Mouse (Mus musculus): ENCODE results near the gene Rnase4. TPM values are rescaled to one million over a fixed set of nuclear protein-coding genes. Genes with fewer than 3 reads are reported as not detected.

Rnase4 gene
- polyA plus RNA-seq, 1 experiment from 2014 or later, result 18.2 TPM

DNA sequence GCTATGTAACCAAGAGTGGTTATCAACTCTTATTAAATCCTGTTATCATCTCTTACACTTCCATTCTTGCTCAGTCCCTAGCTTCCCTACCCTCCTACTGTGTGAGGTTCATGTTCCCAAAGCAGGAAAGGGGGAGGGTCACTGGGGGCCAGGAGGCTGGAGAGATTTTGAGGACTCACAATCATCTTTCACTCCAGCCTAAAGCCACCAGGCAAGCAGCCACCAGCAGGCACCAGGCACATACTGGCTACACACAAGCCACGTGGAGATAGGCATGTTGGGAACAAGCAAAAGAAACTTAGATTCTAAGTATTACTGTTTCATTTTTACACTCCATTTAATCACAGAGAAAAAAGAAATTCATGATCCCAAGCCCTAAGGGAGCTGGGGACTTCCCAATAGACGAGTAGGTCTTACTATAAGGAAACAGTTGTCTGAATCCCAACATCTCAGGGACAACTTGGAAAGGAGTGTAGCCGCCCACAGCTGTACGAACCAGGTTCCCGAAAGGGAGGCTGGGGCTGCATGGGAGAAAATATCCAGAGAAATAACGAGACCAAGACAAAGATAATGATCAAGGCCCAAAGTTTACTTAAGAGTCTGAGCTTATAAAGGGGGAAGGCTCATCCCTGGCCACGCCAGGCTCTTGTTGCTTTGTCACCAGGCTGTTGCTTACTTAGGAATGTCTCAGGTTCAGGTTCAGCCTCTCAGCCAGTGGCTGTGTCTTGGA, 40.4 kb downstream of the Rnase4 start:
- no peak for DNase-seq (ENCODE audit: low spot score)
- Histone ChIP-seq H3K4me1 (replicated peaks; ENCODE audit: control insufficient read depth, insufficient read depth, low read length) (no peaks in the 10 kb centered on the region), H3K36me3 (replicated peaks; ENCODE audit: control insufficient read depth, insufficient read depth) (no peaks in the 10 kb centered on the region), H3K27ac (no peak overlapping the region), H3K4me2 (replicated peaks) (no peak overlapping the region), H3K4me3 (replicated peaks; ENCODE audit: low read length) (no peak overlapping the region), H3K9ac (no peak overlapping the region), H3K9me3 (ENCODE audit: control insufficient read depth, low read length) (0 out of 2 replicates have a peak, but pooled peaks cover 2% of the 10 kb centered on the region), H3K27me3 (ENCODE audit: control insufficient read depth, insufficient read depth, low read length) (no peaks in the 10 kb centered on the region)
- 82% methylated on average over 7 of the region's 7 CpGs for WGBS
- ATAC-seq (ENCODE audit: low FRiP score), result no peak

DNA sequence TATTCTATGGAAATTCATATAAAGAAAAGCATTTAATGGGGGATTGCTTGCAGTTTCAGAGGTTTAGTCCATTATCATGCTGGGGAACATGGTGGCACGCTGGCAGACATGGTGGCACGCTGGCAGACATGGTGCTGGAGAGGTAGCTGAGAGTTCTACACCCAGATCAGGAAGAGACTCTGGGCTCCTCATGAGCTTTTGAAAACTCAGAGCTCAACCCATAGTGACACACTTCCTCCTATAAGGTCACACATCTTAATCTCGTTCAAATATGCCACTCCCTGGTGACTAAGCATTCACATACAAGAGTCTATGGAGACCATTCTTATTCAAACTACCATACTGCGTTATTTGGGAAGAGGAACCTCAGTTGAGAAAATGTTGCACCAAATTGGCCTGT, 41.5 kb downstream of the Rnase4 start:
- Histone ChIP-seq H3K27ac (no peak overlapping the region), H3K9ac (no peak overlapping the region), H3K4me2 (replicated peaks) (no peak overlapping the region), H3K27me3 (ENCODE audit: control insufficient read depth, insufficient read depth, low read length) (no peaks in the 10 kb centered on the region), H3K36me3 (replicated peaks; ENCODE audit: control insufficient read depth, insufficient read depth) (no peaks in the 10 kb centered on the region), H3K4me3 (replicated peaks; ENCODE audit: low read length) (no peak overlapping the region), H3K4me1 (replicated peaks; ENCODE audit: control insufficient read depth, insufficient read depth, low read length) (no peaks in the 10 kb centered on the region), H3K9me3 (ENCODE audit: control insufficient read depth, low read length) (no peaks in the 10 kb centered on the region)
- WGBS, result 90% methylated on average over 4 of the region's 4 CpGs
- DNase-seq (ENCODE audit: low spot score) (no peak), ATAC-seq (ENCODE audit: low FRiP score) (no peak)

DNA sequence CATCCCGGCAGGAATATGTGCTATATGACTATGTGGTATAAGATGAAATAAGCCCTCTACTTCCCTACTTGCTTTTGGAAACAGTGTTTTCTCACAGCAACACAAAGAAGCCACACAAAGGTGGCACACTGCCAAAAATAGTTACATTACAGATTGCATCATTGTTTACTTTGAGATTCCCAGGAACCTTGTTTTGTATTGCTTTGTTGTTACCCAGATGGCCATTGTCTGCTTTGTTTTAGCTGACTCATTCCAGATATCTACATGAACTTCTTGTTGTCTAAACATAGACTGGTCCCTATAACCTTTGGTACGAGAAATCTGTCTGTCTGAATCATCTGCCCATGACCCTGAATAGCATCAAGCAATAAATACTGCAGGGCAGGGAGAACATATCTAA, 49.5 kb downstream of the Rnase4 start:
- Histone ChIP-seq H3K36me3 (replicated peaks; ENCODE audit: control insufficient read depth, insufficient read depth) (no peaks in the 10 kb centered on the region), H3K4me2 (replicated peaks) (no peak overlapping the region), H3K4me1 (replicated peaks; ENCODE audit: control insufficient read depth, insufficient read depth, low read length) (no peaks in the 10 kb centered on the region), H3K4me3 (replicated peaks; ENCODE audit: low read length) (no peak overlapping the region), H3K9ac (no peak overlapping the region), H3K27ac (no peak overlapping the region), H3K27me3 (ENCODE audit: control insufficient read depth, insufficient read depth, low read length) (no peaks in the 10 kb centered on the region), H3K9me3 (ENCODE audit: control insufficient read depth, low read length) (no peaks in the 10 kb centered on the region)
- no peak for ATAC-seq (ENCODE audit: low FRiP score)
- WGBS, result 84% methylated on average over 2 of the region's 2 CpGs
- DNase-seq (ENCODE audit: low spot score), result no peak

DNA sequence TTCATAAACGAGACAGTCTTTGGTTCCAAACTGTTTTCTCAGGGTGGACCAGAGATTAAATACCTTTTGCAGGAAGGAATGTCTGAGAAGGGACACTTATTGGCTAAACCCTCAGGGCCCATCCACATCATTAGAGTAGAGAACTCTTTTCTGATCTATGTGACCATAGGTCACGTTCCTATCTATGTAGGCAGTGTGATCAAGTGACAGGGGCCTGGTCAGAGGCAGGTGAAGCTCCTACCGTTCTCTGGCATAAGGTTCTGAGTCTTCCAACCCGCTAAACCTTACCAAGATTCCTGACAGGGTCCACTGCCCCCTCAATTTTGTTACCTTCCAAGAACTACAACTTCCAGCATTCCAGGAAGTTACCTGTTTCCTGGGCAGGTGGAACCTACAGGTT, 51.2 kb downstream of the Rnase4 start:
- no peak overlapping the region for H3K4me3 ChIP-seq (replicated peaks; ENCODE audit: low read length)
- no peaks in the 10 kb centered on the region for H3K36me3 ChIP-seq (replicated peaks; ENCODE audit: control insufficient read depth, insufficient read depth)
- no peak overlapping the region for H3K27ac ChIP-seq
- ATAC-seq (ENCODE audit: low FRiP score) (no peak), DNase-seq (ENCODE audit: low spot score) (no peak)
- H3K9me3 ChIP-seq (ENCODE audit: control insufficient read depth, low read length), result no peaks in the 10 kb centered on the region
- 88% methylated on average over 4 of the region's 4 CpGs for WGBS
- H3K9ac ChIP-seq, result no peak overlapping the region
- no peaks in the 10 kb centered on the region for H3K27me3 ChIP-seq (ENCODE audit: control insufficient read depth, insufficient read depth, low read length)
- no peak overlapping the region for H3K4me2 ChIP-seq (replicated peaks)
- no peaks in the 10 kb centered on the region for H3K4me1 ChIP-seq (replicated peaks; ENCODE audit: control insufficient read depth, insufficient read depth, low read length)

DNA sequence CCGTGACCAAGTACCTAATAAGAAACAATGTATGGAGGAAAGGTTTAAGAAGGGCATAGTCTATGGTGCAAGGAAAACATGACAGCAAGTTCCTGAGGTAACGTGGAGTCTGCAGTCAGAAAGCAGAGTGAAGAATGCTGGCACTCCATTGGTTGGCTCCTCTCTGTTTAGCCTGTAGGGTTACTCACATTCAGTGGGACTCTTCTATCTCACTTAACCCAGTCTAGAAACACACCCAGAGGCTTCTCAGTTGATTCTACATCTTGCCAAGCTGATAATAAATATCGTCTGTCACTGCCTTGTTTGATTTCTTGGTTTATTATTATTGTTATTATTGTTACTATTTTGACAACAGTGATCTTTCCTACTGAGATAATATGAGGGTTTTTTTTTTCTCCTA, 51.7 kb downstream of the Rnase4 start:
- DNase-seq (ENCODE audit: low spot score) (no peak), ATAC-seq (ENCODE audit: low FRiP score) (no peak)
- Histone ChIP-seq H3K36me3 (replicated peaks; ENCODE audit: control insufficient read depth, insufficient read depth) (no peaks in the 10 kb centered on the region), H3K4me3 (replicated peaks; ENCODE audit: low read length) (no peak overlapping the region), H3K9me3 (ENCODE audit: control insufficient read depth, low read length) (no peaks in the 10 kb centered on the region), H3K27me3 (ENCODE audit: control insufficient read depth, insufficient read depth, low read length) (no peaks in the 10 kb centered on the region), H3K4me1 (replicated peaks; ENCODE audit: control insufficient read depth, insufficient read depth, low read length) (no peaks in the 10 kb centered on the region), H3K9ac (no peak overlapping the region), H3K27ac (no peak overlapping the region), H3K4me2 (replicated peaks) (no peak overlapping the region)
- 88% methylated on average over 3 of the region's 3 CpGs for WGBS

DNA sequence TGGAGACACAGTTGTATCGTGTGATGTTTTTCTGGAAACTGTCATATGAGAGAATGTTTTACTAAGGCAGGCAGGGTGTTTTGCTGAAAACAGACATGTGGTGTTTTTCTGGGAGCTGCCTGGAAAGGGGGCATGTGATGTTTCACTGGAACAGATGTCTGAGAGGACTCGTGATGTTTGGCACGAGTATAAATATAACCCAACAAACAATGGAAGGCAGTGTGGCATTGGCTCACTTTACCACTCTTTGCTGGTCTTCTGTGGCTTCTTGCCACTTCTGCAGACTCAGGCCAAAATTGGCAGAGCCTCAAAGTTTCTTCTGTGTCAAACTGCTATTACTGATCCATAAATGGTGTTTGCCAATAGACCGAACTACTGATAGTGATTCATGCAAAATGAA, 52.4 kb downstream of the Rnase4 start:
- DNase-seq (ENCODE audit: low spot score), result no peak
- ATAC-seq (ENCODE audit: low FRiP score), result no peak
- no peak overlapping the region for H3K27ac ChIP-seq
- no peaks in the 10 kb centered on the region for H3K36me3 ChIP-seq (replicated peaks; ENCODE audit: control insufficient read depth, insufficient read depth)
- H3K27me3 ChIP-seq (ENCODE audit: control insufficient read depth, insufficient read depth, low read length), result no peaks in the 10 kb centered on the region
- no peaks in the 10 kb centered on the region for H3K4me1 ChIP-seq (replicated peaks; ENCODE audit: control insufficient read depth, insufficient read depth, low read length)
- H3K9me3 ChIP-seq (ENCODE audit: control insufficient read depth, low read length), result no peaks in the 10 kb centered on the region
- no peak overlapping the region for H3K9ac ChIP-seq
- no peak overlapping the region for H3K4me3 ChIP-seq (replicated peaks; ENCODE audit: low read length)
- WGBS, result 79% methylated on average over 4 of the region's 4 CpGs
- H3K4me2 ChIP-seq (replicated peaks), result no peak overlapping the region

DNA sequence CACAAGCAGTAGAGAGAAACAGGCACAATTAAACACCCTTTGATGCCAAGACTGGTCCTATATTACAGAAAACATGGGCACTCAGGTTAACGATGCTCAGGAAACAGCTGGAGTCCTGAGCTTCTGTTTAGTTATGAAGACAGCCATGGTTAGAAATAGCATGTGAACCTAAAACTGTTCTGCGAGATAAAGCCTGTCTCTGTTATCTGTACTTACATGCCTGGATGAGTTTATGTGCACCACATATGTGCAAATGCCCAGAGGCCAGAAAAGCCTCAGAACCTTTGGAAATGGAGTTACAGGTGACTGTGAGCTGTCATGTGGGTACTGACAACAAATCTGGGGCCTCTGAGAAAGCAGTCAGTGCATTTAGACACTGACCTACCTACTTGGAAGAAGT, 53.1 kb downstream of the Rnase4 start:
- WGBS, result 89% methylated on average over 2 of the region's 2 CpGs
- Histone ChIP-seq H3K27me3 (ENCODE audit: control insufficient read depth, insufficient read depth, low read length) (no peaks in the 10 kb centered on the region), H3K36me3 (replicated peaks; ENCODE audit: control insufficient read depth, insufficient read depth) (no peaks in the 10 kb centered on the region), H3K4me3 (replicated peaks; ENCODE audit: low read length) (no peak overlapping the region), H3K9ac (no peak overlapping the region), H3K4me1 (replicated peaks; ENCODE audit: control insufficient read depth, insufficient read depth, low read length) (no peaks in the 10 kb centered on the region), H3K9me3 (ENCODE audit: control insufficient read depth, low read length) (no peaks in the 10 kb centered on the region), H3K27ac (no peak overlapping the region), H3K4me2 (replicated peaks) (no peak overlapping the region)
- no peak for DNase-seq (ENCODE audit: low spot score)
- no peak for ATAC-seq (ENCODE audit: low FRiP score)

DNA sequence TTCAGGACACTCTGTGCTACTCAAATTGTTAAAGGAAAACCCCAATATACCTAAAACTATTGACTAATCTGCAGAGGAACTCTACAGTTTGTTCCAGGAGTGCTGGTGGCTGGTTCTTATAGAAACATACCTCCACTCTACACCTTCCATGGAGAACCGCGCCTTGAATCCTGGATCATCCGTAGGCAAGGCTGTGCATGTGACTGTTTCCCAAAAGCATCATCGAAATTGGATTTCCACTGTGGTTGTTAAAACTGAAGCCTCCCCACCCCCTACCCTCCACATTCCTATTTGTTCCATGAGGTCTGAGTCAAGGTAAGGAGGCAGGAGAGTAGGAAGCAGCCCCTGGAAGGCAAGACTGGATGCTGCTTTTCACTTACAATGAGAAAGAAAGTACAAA, 53.6 kb downstream of the Rnase4 start:
- Histone ChIP-seq H3K9ac (no peak overlapping the region), H3K27ac (no peak overlapping the region), H3K27me3 (ENCODE audit: control insufficient read depth, insufficient read depth, low read length) (no peaks in the 10 kb centered on the region), H3K4me3 (replicated peaks; ENCODE audit: low read length) (no peak overlapping the region), H3K4me2 (replicated peaks) (no peak overlapping the region), H3K36me3 (replicated peaks; ENCODE audit: control insufficient read depth, insufficient read depth) (no peaks in the 10 kb centered on the region), H3K9me3 (ENCODE audit: control insufficient read depth, low read length) (no peaks in the 10 kb centered on the region), H3K4me1 (replicated peaks; ENCODE audit: control insufficient read depth, insufficient read depth, low read length) (no peaks in the 10 kb centered on the region)
- 96% methylated on average over 4 of the region's 4 CpGs for WGBS
- ATAC-seq (ENCODE audit: low FRiP score) (no peak), DNase-seq (ENCODE audit: low spot score) (no peak)

DNA sequence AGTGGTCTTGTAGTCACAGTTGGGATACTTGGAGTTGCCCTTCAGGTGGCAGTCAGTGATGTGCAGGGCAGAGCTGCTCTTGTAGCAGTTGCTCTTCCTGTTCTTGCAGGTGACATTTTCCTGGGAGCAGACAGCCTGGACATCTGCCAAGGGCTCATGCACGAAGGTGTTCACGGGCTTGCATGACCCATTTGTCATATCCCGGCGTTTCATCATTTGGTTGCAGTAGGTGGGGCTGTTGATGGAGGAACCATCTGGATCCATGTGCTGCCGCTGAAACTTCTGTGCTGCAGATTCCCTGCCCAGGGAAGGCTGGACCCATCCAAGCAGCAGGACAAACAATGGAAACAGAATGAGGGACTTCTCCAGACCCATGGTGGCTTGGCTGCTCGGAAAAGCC, 54.6 kb downstream of the Rnase4 start:
- no peaks in the 10 kb centered on the region for H3K27me3 ChIP-seq (ENCODE audit: control insufficient read depth, insufficient read depth, low read length)
- H3K36me3 ChIP-seq (replicated peaks; ENCODE audit: control insufficient read depth, insufficient read depth), result no peaks in the 10 kb centered on the region
- ATAC-seq (ENCODE audit: low FRiP score) (no peak), DNase-seq (ENCODE audit: low spot score) (no peak)
- H3K27ac ChIP-seq, result no peak overlapping the region
- no peak overlapping the region for H3K4me3 ChIP-seq (replicated peaks; ENCODE audit: low read length)
- no peaks in the 10 kb centered on the region for H3K4me1 ChIP-seq (replicated peaks; ENCODE audit: control insufficient read depth, insufficient read depth, low read length)
- H3K9ac ChIP-seq, result no peak overlapping the region
- H3K4me2 ChIP-seq (replicated peaks), result no peak overlapping the region
- 83% methylated on average over 6 of the region's 6 CpGs for WGBS
- no peaks in the 10 kb centered on the region for H3K9me3 ChIP-seq (ENCODE audit: control insufficient read depth, low read length)

DNA sequence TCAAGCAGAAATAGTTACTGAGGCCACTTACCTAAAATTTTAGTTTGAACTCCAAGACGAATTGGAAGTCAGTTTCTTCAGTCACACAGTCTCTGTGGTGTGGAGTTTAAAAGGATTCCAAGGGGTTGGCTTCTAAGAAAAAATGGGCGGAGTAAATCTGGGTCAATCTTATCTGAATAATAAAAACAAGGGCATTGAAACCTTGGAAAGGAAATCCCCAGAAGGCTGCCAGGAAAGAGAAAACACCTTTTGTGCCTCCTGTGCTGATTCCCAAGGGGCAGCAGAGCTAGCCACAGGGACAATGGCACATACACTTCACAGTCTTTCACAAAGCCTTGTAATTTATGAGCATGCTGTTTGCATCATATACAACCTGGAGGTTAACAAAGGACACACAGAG, 55.8 kb downstream of the Rnase4 start, which contains the start of gene Rnase1:
Gene Rnase1, minus strand, starts transcription at position 101 of the 400 bp plus-strand sequence.
- Histone ChIP-seq H3K27ac (no peak within 1 kb of the TSS), H3K27me3 (ENCODE audit: control insufficient read depth, insufficient read depth, low read length) (no peaks in the 10 kb centered on the region), H3K9me3 (ENCODE audit: control insufficient read depth, low read length) (no peaks in the 10 kb centered on the region), H3K4me2 (replicated peaks) (no peak within 1 kb of the TSS), H3K4me3 (replicated peaks; ENCODE audit: low read length) (no peak within 1 kb of the TSS), H3K4me1 (replicated peaks; ENCODE audit: control insufficient read depth, insufficient read depth, low read length) (no peaks in the 10 kb centered on the region), H3K9ac (no peak within 1 kb of the TSS), H3K36me3 (replicated peaks; ENCODE audit: control insufficient read depth, insufficient read depth) (no peaks in the 10 kb centered on the region)
- ATAC-seq (ENCODE audit: low FRiP score) (no peak), DNase-seq (ENCODE audit: low spot score) (no peak)
- 39% methylated on average over 2 of the region's 2 CpGs for WGBS

Data from hindbrain, embryonic 14.5 days (tissue).